Mouse (Mus musculus) midbrain, embryonic 10.5 days (tissue): ENCODE measurements around the gene Dnajb2. TPM values are rescaled to one million over a fixed set of nuclear protein-coding genes. Genes with fewer than 3 reads are reported as not detected.
"Not testable (repeated sequence)": the region's sequence is repeated elsewhere in the genome, so short reads cannot be mapped to it uniquely, and the experiment has no call there.

ENCODE experiments used
- DNase-seq: peaks from one replicate; pipeline ENCODE4 v3.0.0-alpha.2; 2017; ENCODE audit warnings: low spot score
- H3K27ac ChIP-seq: fragments of 300-500 bp; sonication (generic); replicated peaks from 2 replicates; pipeline ENCODE4 v1.5.1; 2016; ENCODE audit warnings: mild to moderate bottlenecking
- H3K27me3 ChIP-seq: fragments of 300-500 bp; sonication (generic); 2 replicates; pipeline ENCODE4 v1.6.1; 2016; ENCODE audit warnings: low read depth, mild to moderate bottlenecking; ENCODE audit not compliant: poor library complexity, severe bottlenecking
- H3K36me3 ChIP-seq: fragments of 300-500 bp; sonication (generic); 2 replicates; pipeline ENCODE4 v1.6.1; 2016; ENCODE audit warnings: mild to moderate bottlenecking, moderate library complexity
- H3K4me1 ChIP-seq: fragments of 300-500 bp; sonication (generic); 2 replicates; pipeline ENCODE4 v1.6.1; 2016
- H3K4me3 ChIP-seq: fragments of 300-500 bp; sonication (generic); 2 replicates; pipeline ENCODE4 v1.5.1; 2016; ENCODE audit warnings: mild to moderate bottlenecking, moderate library complexity
- H3K9me3 ChIP-seq: fragments of 300-500 bp; sonication (generic); replicated peaks from 2 replicates; pipeline ENCODE4 v1.6.1; 2016; ENCODE audit warnings: mild to moderate bottlenecking
- WGBS: fragments of 180-500 bp; shearing (Covaris S2); methylation state at CpG from one replicate; pipeline ENCODE4 v1.1.7; 2016; 5-methylcytosine and 5-hydroxymethylcytosine counted together
- polyA plus RNA-seq: library from polyadenylated mRNA; unstranded; fragments of >200 nt; fragmentation: Nextera tagmentation; extraction: Ambion mirVana; gene quantifications from 2 replicates; pipeline ENCODE4 v1.2.1, GENCODE M21; 2016

Dnajb2 gene
- polyA plus RNA-seq, 1 experiment from 2014 or later: 27.5 TPM

DNA sequence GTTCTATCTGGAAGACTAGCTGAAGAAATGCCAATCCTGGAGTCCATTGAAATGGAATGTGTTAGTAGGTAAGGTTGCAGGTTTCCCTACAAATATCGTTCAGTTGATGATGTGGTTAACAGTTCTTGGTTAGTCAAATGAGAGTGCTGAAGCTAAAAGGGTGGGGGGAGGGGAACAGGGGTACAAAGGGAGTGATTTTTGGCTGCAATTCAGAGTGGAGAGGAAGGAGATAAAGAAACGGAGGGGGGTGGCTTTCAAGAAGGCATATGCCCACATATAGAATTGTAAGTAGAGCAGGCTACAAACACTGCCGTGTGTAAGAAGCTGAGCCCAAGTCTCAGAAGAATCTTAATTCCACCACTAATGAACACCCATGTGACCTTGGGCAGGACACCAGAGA lies 10.7 kb upstream of the Dnajb2 start:
- no peak for DNase-seq
- H3K36me3 ChIP-seq: no peaks in the 10 kb centered on the region
- H3K27me3 ChIP-seq: peaks cover 30% of the 10 kb centered on the region
- H3K27ac ChIP-seq: no peak overlapping the region
- H3K4me3 ChIP-seq: no peak overlapping the region
- H3K4me1 ChIP-seq: no peaks in the 10 kb centered on the region
- 71% methylated on average over 3 of the region's 3 CpGs for WGBS
- H3K9me3 ChIP-seq: no peaks in the 10 kb centered on the region

DNA sequence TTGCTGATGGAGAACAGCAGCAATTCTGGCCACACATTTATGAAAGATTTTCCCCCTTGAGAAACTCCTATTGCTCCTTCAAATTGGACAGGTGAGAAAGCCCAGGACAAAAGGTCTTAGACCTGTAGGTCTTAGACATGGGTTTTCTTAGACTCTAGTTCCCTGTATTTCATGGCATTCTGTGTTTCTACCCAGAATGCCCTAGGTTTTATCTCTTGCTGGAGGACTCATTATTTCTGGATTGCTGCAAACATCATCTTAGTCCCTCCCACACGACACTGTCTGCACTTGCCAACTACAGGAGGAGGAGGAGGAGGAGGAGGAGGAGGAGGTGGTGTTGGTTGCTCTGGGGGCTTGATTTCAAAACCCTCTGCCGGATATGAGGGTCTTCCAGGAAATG lies 10.1 kb upstream of the Dnajb2 start:
- H3K4me3 ChIP-seq: no peak overlapping the region
- H3K4me1 ChIP-seq: no peaks in the 10 kb centered on the region
- H3K9me3 ChIP-seq: no peaks in the 10 kb centered on the region
- no peak overlapping the region for H3K27ac ChIP-seq
- peaks cover 24% of the 10 kb centered on the region for H3K27me3 ChIP-seq
- 75% methylated on average over 2 of the region's 2 CpGs for WGBS
- no peak for DNase-seq
- no peaks in the 10 kb centered on the region for H3K36me3 ChIP-seq

DNA sequence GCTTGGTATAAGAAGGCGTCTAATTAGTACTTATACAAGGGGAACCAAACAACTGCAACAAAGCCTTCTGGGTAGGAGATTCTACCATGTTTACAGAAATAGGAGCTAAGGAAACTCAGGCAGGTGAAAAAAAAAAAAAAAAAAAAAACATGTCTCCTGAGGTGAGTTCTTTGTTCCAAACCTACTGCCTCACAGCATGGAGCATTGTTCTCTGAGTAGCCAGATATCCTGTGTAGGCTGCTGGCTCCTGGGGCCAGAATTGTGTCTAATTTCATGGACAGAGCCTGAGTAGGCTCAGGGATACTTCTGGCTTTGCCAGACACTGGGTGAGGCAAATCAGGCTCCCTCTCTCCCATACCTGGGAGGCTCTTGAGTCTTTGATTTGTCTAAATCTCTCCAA lies 8.6 kb upstream of the Dnajb2 start:
- no peak for DNase-seq
- Histone ChIP-seq H3K27me3 (peaks cover 13% of the 10 kb centered on the region), H3K27ac (no peak overlapping the region), H3K36me3 (no peaks in the 10 kb centered on the region), H3K4me1 (no peaks in the 10 kb centered on the region), H3K9me3 (no peaks in the 10 kb centered on the region), H3K4me3 (no peak overlapping the region)
- WGBS: 80% methylated on average over 1 of the region's 1 CpGs

DNA sequence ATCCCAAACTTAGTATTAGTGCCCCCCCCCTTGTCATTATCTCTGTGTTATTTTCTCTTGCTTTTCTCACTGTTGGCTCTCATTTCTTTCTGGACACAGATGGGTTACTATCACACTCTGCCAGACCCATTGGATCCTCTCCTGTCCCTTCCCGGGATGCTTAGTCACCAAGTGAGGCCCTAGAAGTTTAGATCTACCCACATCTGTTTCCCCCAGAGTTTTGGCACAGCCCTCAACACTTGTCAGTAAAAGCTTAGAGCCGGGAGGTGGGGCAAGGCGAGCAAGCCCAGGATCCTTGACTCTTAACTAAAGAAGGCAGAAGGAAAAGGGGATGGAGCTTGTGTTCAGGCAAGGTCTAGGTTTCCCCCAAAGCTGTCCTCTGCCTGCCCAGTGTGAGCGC lies 7.0 kb upstream of the Dnajb2 start:
- Histone ChIP-seq H3K27ac (no peak overlapping the region), H3K9me3 (no peaks in the 10 kb centered on the region), H3K4me3 (no peak overlapping the region), H3K27me3 (peaks cover 13% of the 10 kb centered on the region; the same call in 1 of the 2 replicates), H3K36me3 (no peaks in the 10 kb centered on the region), H3K4me1 (no peaks in the 10 kb centered on the region)
- no peak for DNase-seq
- WGBS: 78% methylated on average over 4 of the region's 4 CpGs

DNA sequence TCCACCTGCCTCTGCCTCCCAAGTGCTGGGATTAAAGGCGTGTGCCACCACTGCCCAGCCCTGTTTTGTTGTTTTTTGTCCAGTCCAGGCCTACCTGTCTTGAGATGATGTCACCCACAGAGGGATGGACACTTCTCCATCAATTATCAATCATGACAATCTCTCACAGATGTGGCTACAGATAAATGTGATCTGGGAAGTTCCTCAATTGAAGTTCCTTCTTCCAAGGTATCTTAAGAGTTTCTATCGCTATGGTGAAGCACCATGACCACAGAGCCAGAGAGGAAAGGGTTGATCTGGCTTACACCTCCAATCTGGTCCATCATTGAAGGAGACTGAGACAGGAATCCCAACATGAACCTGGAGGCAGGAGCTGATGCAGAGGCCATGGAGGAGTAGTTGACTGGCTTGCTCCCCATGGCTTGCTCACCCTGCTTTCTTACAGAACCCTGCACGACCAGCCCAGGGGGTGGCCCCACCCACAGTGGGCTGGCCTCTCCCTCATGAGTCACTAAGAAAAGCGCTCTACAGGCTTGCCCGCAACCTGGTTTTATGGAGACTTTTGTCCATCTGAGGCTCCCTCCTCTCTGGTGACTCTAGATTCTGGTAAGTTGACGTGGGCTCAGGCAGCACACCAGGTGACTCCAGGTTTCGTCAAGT lies 5.7 kb upstream of the Dnajb2 start:
- Histone ChIP-seq H3K9me3 (no peaks in the 10 kb centered on the region), H3K4me3 (no peak overlapping the region), H3K4me1 (0 out of 2 replicates have a peak, but pooled peaks cover 5% of the 10 kb centered on the region), H3K27me3 (peaks cover 21% of the 10 kb centered on the region; the same call in 1 of the 2 replicates), H3K27ac (no peak overlapping the region), H3K36me3 (no peaks in the 10 kb centered on the region)
- WGBS: 73% methylated on average over 7 of the region's 7 CpGs
- DNase-seq: no peak

DNA sequence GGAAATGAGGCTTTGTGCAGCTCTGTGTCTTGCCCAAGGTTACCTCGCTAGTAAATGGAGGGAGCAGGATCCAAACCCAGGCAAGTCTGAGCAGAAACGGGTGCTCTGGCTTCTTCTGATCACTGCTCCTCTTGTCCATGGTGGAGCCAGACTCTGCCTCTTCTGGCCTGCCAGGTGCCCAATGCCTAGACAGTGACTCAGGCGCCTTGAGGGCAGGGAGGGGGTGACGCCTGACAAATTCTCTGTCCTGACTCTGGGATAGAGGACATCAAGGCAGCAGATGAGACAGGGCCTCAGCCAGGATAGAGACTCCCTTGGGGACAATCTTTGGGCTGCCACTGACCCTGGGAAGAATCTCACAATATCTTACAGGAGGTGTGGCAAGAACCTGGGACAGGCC lies 5.0 kb upstream of the Dnajb2 start:
- 70% methylated on average over 4 of the region's 4 CpGs for WGBS
- no peak for DNase-seq
- Histone ChIP-seq H3K27ac (no peak overlapping the region), H3K4me1 (peaks cover 11% of the 10 kb centered on the region), H3K9me3 (no peaks in the 10 kb centered on the region), H3K27me3 (peaks cover 22% of the 10 kb centered on the region; the same call in 1 of the 2 replicates), H3K36me3 (no peaks in the 10 kb centered on the region), H3K4me3 (no peak overlapping the region)

DNA sequence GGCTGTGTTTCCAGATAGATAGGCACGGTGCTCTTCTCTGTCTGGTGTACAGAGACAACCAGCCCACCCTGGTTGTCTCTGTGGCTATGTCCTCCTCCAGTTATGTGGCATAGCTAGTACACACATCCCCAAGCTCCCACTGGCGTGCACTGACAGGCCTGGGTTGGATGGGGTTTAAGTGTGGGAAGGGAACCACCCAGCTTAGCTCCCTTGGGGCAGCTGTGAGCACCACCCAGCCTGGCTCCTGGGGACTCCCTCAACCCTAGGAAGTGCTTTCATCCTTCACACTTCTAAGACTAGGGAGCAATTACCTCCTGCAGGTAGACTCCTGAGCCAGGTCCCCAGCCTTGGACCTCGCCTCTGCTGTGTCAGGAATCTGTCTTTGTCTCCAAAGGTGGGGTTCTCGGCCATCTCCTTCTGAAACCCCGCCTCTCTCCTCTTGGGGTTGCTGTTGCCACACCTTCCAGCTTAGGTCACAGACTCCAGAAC lies 4.5 kb upstream of the Dnajb2 start, which contains the start of gene A630095N17Rik:
TSS of gene A630095N17Rik (minus strand) at position 439 of the 489 bp plus-strand sequence.
- Histone ChIP-seq H3K4me1 (peaks cover 16% of the 10 kb centered on the region), H3K27ac (no peak within 1 kb of the TSS), H3K4me3 (no peak within 1 kb of the TSS), H3K27me3 (peaks cover 22% of the 10 kb centered on the region; the same call in 1 of the 2 replicates), H3K36me3 (no peaks in the 10 kb centered on the region), H3K9me3 (no peaks in the 10 kb centered on the region)
- no peak for DNase-seq
- 75% methylated on average over 5 of the region's 5 CpGs for WGBS

DNA sequence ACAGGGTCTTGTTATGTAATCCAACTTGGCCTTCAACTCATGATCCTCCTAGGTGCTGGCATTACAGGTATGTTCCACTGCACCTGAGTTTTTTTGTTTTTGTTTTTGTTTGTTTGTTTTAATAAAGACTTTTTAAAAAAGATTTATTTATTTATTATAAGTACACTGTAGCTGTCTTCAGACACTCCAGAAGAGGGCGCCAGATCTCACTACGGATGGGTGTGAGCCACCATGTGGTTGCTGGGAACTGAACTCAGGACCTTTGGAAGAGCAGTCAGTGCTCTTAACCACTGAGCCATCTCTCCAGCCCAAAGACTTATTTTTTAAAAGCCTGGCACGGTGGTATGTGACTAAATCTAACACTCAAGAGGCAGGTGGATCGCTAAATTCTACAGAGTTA lies 3.7 kb upstream of the Dnajb2 start:
- H3K36me3 ChIP-seq, DNase-seq, H3K9me3 ChIP-seq, H3K4me3 ChIP-seq, H3K27ac ChIP-seq: not testable (repeated sequence)
- H3K4me1 ChIP-seq: peaks cover 24% of the 10 kb centered on the region
- H3K27me3 ChIP-seq: peaks cover 22% of the 10 kb centered on the region; the same call in 1 of the 2 replicates
- WGBS: 69% methylated on average over 4 of the region's 4 CpGs

DNA sequence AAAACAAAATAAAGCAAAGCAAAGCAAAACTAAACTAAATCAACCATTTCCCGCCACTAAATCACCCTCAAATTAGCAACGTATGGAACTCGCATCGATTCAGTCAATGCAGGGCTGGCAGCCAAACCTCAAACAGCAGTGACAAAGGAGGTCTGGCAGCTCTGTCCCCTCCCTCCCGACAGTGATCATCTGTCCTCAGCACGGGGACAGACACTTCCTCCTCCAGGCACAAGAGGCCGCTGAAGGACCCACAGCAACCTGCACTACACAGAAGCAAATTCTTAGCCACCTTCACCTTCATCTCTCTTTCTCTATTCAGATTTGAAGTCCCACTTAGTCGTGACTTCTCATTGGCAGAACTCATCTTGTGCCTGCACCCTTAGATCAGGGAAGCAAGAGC lies 1.6 kb upstream of the Dnajb2 start:
- H3K27me3 ChIP-seq: peaks cover 18% of the 10 kb centered on the region; the same call in 1 of the 2 replicates
- H3K27ac ChIP-seq: no peak overlapping the region
- H3K9me3 ChIP-seq: no peaks in the 10 kb centered on the region
- peaks cover 5% of the 10 kb centered on the region; the same call in 1 of the 2 replicates for H3K36me3 ChIP-seq
- peaks cover 25% of the 10 kb centered on the region for H3K4me1 ChIP-seq
- DNase-seq: peak; percentile 63
- no peak overlapping the region for H3K4me3 ChIP-seq
- 3% methylated on average over 8 of the region's 8 CpGs for WGBS

DNA sequence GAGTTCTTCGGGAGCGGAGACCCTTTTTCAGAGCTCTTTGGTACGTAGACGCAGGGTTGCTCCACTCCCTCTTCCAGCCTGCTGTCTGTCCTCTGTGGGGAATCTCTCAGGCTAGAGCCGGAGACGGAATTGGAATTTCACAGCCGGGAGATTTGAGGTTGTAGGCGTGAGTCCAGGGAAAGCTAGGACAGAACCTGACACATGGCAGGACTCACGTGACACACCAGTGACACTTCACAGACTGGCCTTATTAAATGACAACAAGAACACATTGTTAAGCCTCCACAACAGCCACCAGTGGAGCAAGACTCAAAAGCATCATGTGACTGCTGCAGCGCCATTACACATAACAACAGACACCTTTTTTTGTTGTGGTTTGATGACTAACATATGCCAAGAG lies 3.4 kb downstream of the Dnajb2 start:
- Histone ChIP-seq H3K4me1 (peaks cover 23% of the 10 kb centered on the region), H3K9me3 (no peaks in the 10 kb centered on the region), H3K36me3 (peaks cover 35% of the 10 kb centered on the region), H3K27ac (no peak overlapping the region), H3K27me3 (0 out of 2 replicates have a peak, but pooled peaks cover 7% of the 10 kb centered on the region), H3K4me3 (no peak overlapping the region)
- DNase-seq: no peak
- 88% methylated on average over 10 of the region's 10 CpGs for WGBS

DNA sequence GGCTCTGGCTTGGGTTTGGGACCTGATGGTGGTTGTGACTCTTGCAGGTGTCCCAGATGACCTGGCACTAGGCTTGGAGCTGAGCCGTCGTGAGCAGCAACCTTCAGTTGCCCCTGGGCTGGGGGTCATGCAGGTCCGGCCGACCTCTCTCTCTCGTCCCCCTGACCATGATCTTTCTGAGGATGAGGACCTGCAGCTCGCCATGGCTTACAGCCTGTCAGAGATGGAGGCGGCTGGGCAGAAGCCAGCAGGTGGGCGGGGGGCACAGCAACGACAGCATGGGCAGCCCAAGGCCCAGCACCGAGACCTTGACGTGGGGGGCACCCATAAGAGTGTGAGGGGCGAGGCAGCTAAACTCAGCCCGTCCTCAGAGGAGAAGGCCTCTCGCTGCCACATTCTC lies 7.2 kb downstream of the Dnajb2 start:
- peaks cover 35% of the 10 kb centered on the region for H3K36me3 ChIP-seq
- WGBS: 89% methylated on average over 14 of the region's 14 CpGs
- H3K27me3 ChIP-seq: no peaks in the 10 kb centered on the region
- no peaks in the 10 kb centered on the region for H3K9me3 ChIP-seq
- H3K4me1 ChIP-seq: peaks cover 18% of the 10 kb centered on the region
- H3K27ac ChIP-seq: no peak overlapping the region
- DNase-seq: no peak
- no peak overlapping the region for H3K4me3 ChIP-seq

DNA sequence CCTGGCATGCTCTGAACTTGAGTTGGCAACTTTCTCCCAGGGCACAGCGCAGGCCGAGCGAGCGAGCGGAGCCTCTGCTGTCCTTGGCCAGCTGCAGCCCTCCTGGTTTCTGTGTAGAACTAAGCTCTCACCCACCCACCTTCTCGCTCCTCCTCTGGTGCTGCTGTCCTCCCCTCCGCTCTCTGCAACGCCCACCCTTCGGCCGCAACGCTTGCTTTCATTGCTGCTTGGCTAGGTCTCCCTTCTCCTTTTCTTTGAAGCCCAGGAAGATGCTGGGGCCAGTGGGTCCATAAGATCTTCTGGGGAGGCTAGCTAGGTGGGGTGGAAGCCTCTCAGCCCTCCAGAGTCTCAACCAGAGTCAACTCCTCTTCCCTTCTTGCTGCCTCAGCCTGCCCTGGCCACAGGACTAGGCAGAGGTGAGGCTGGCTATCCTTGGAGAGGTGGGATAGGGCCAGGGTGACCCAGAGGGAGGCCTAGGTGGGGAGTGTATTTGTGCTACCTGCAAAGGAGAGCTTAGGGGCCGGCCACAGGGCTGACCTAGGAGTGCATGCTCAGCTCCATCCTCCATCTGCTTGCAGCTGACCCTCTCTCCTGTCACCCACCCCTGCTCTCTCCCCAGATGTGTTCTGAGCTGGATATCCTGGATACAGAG lies 8.1 kb downstream of the Dnajb2 start:
- Histone ChIP-seq H3K36me3 (peaks cover 33% of the 10 kb centered on the region), H3K4me1 (peaks cover 20% of the 10 kb centered on the region), H3K27me3 (no peaks in the 10 kb centered on the region), H3K9me3 (no peaks in the 10 kb centered on the region), H3K27ac (no peak overlapping the region), H3K4me3 (no peak overlapping the region)
- DNase-seq: no peak
- whole genome bisulfite sequencing: 88% methylated on average over 12 of the region's 12 CpGs

DNA sequence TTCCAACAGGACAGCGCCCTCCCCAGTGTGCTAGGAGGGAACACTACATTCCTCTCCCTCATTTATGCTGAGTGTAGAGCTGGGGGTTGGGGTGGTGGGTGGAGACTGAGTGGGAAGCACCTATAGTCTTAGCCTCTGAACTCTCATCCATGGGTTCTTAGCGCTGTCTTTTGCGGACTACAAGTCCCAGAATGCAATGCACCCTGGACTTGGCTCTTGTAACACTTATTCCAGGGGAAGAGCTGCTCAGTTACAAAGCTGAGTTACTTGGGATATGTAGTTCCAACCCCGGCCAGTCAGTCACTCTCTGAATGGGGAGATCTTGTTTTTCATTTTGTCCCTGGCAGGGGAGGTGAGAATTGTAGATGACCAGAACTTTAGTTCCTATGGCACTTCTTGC lies 8.6 kb downstream of the Dnajb2 start:
- DNase-seq: no peak
- 11% methylated on average over 4 of the region's 4 CpGs for WGBS

More for the DNA sequence above, 8.6 kb downstream of the Dnajb2 start:
- Histone ChIP-seq H3K27ac (no peak overlapping the region), H3K4me1 (peaks cover 20% of the 10 kb centered on the region), H3K9me3 (no peaks in the 10 kb centered on the region), H3K36me3 (peaks cover 28% of the 10 kb centered on the region), H3K4me3 (no peak overlapping the region), H3K27me3 (no peaks in the 10 kb centered on the region)
